In genomic region chr17:44524146-44524545, GRCm38 (mm10) we compare ENCODE assay signal across 17 mouse cellular contexts.
"Had no signal": no experiment of that assay in that cellular context is flagged by ENCODE, and none has a peak within 500 bp of the region (broad histone marks: within the 10 kb centered on the region; RNA-seq: fewer than 3 reads in every experiment).

No protein-coding gene starts in this region.

- H3K27ac ChIP-seq: liver, embryonic 15.5 days; lung, embryonic 15.5 days; macrophage; midbrain, embryonic 10.5 days; midbrain, embryonic 12.5 days; midbrain, embryonic 15.5 days; neural tube, embryonic 12.5 days; stomach, embryonic 15.5 days; stomach, postnatal 0 days had no signal

- H3K36me3 ChIP-seq: liver, embryonic 15.5 days; lung, embryonic 15.5 days; midbrain, embryonic 10.5 days; midbrain, embryonic 12.5 days; midbrain, embryonic 15.5 days; neural tube, embryonic 12.5 days; stomach, embryonic 15.5 days had no signal

- DNase-seq: liver, postnatal 0 days; lung, adult 2 months; lung, postnatal 14 days; lung, postnatal 36 days; right cerebral cortex, postnatal 14 days; thymus, adult 2 months; thymus, postnatal 25 days; thymus, postnatal 4 days had no signal

- H3K4me1 ChIP-seq: liver, embryonic 15.5 days; midbrain, embryonic 10.5 days; midbrain, embryonic 12.5 days; midbrain, embryonic 15.5 days; neural tube, embryonic 12.5 days; stomach, embryonic 15.5 days had no signal

- H3K27me3 ChIP-seq: liver, embryonic 15.5 days; lung, embryonic 15.5 days; midbrain, embryonic 12.5 days; midbrain, embryonic 15.5 days; neural tube, embryonic 12.5 days; stomach, embryonic 15.5 days had no signal

- H3K9me3 ChIP-seq: liver, embryonic 15.5 days; lung, embryonic 15.5 days; midbrain, embryonic 10.5 days; midbrain, embryonic 12.5 days; midbrain, embryonic 15.5 days; neural tube, embryonic 12.5 days; stomach, embryonic 15.5 days had no signal

- H3K4me3 ChIP-seq: liver, embryonic 15.5 days; lung, embryonic 15.5 days; midbrain, embryonic 10.5 days; midbrain, embryonic 12.5 days; midbrain, embryonic 15.5 days; neural tube, embryonic 12.5 days; stomach, embryonic 15.5 days had no signal
